Mouse (Mus musculus) heart, postnatal 0 days (tissue): ENCODE measurements at regions not wholly inside any gene's neighbourhood (a gene's known extent, or its start where the extent isn't known, plus 50 kb on each side); places are given as distances from the start of the nearest gene placed in this dataset.

ENCODE experiments used
- CTCF ChIP-seq: IDR thresholded peaks from 2 replicates; pipeline ENCODE4 v1.5.1; 2016; ENCODE audit warnings: antibody characterized with exemption, control low read depth, low read depth
- EP300 ChIP-seq: IDR thresholded peaks from 2 replicates; pipeline ENCODE4 v1.6.1; 2016; ENCODE audit warnings: antibody characterized with exemption, low read depth

GRCm38 (mm10) chr8:67238934-67239333, 284.7 kb upstream of the Nat3 start:
- TF ChIP-seq CTCF (no peak), EP300 (no peak)
